Mouse (Mus musculus) B cell, adult 62 days (primary cell): ENCODE measurements around the gene Krt15. TPM values are rescaled to one million over a fixed set of nuclear protein-coding genes. Genes with fewer than 3 reads are reported as not detected.

Experiments used
- total RNA-seq: library from RNA; stranded (reverse); gene quantifications from 4 replicates; pipeline ENCODE4 v1.2.4, GENCODE M21; 2023

The Krt15 gene
- not detected in 4 replicates for total RNA-seq

GRCm38 (mm10) chr11:100135731-100136130 lies at the start of gene Krt15:
TSS of gene Krt15 (minus strand) at chr11:100135928.

GRCm38 (mm10) chr11:100148615-100149330 lies 13.0 kb upstream of the Krt15 start, which contains the start of gene Krt19:
TSS of gene Krt19 (minus strand) at chr11:100148665.

GRCm38 (mm10) chr11:100121466-100121865 lies 14.3 kb downstream of the Krt15 start, which contains the start of gene Krt13:
TSS of gene Krt13 (minus strand) at chr11:100121566.

GRCm38 (mm10) chr11:100105576-100106122 lies 30.1 kb downstream of the Krt15 start, which contains the start of gene Krt36:
TSS of gene Krt36 (minus strand) at chr11:100105626.

GRCm38 (mm10) chr11:100096141-100096540 lies 39.6 kb downstream of the Krt15 start, which contains the start of gene Krt35:
TSS of gene Krt35 (minus strand) at chr11:100096241.

GRCm38 (mm10) chr11:100087861-100088260 lies 47.9 kb downstream of the Krt15 start, which contains the start of gene Krt32:
TSS of gene Krt32 (minus strand) at chr11:100088226.

Other genes with a start within 250 kb of the Krt15 start
- not detected in 4 replicates for gene Krtap31-1, start 228.0 kb downstream of the Krt15 start, total RNA-seq
- not detected in 4 replicates for gene Gm11565, start 221.2 kb downstream of the Krt15 start, total RNA-seq
- gene Krtap31-2, start 199.6 kb downstream of the Krt15 start, total RNA-seq: not detected in 4 replicates
- not detected in 4 replicates for gene Krtap9-5, start 187.5 kb downstream of the Krt15 start, total RNA-seq
- not detected in 4 replicates for gene Krtap29-1, start 156.9 kb downstream of the Krt15 start, total RNA-seq
- gene Krtap16-1, start 149.3 kb downstream of the Krt15 start, total RNA-seq: not detected in 4 replicates
- gene Krtap17-1, start 141.9 kb downstream of the Krt15 start, total RNA-seq: not detected in 4 replicates
- gene Krt33a, start 119.7 kb downstream of the Krt15 start, total RNA-seq: not detected in 4 replicates
- gene Krt33b, start 106.1 kb downstream of the Krt15 start, total RNA-seq: not detected in 4 replicates
- not detected in 4 replicates for gene Krt34, start 94.4 kb downstream of the Krt15 start, total RNA-seq
- not detected in 4 replicates for gene Krt31, start 85.4 kb downstream of the Krt15 start, total RNA-seq
- not detected in 4 replicates for gene Krt32, start 47.7 kb downstream of the Krt15 start, total RNA-seq
- not detected in 4 replicates for gene Krt35, start 39.7 kb downstream of the Krt15 start, total RNA-seq
- not detected in 4 replicates for gene Krt36, start 30.3 kb downstream of the Krt15 start, total RNA-seq
- gene Krt13, start 14.4 kb downstream of the Krt15 start, total RNA-seq: not detected in 4 replicates
- gene Krt19, start 12.7 kb upstream of the Krt15 start, total RNA-seq: 0.47 TPM in 1 of 4 replicates, not detected in the others
- not detected in 4 replicates for gene Krt9, start 57.3 kb upstream of the Krt15 start, total RNA-seq
- not detected in 4 replicates for gene Krt14, start 71.6 kb upstream of the Krt15 start, total RNA-seq
- gene Krt16, start 113.0 kb upstream of the Krt15 start, total RNA-seq: not detected in 4 replicates
- gene Krt17, start 125.1 kb upstream of the Krt15 start, total RNA-seq: not detected in 4 replicates
- not detected in 4 replicates for gene Krt42, start 133.9 kb upstream of the Krt15 start, total RNA-seq
- 2,416 to 2,657 TPM (median 2,512 TPM) in 4 replicates for gene Eif1, start 184.0 kb upstream of the Krt15 start, total RNA-seq
- not detected in 4 replicates for gene Gast, start 198.5 kb upstream of the Krt15 start, total RNA-seq
- gene Hap1, start 220.2 kb upstream of the Krt15 start, total RNA-seq: 2.0 to 2.6 TPM (median 2.2 TPM) in 4 replicates